Mouse (Mus musculus): ENCODE results near the gene Nupl2. TPM values are rescaled to one million over a fixed set of nuclear protein-coding genes. Genes with fewer than 3 reads are reported as not detected.
A peak's percentile ranks its signal among the peaks of the same experiment; 100 is the strongest.

The Nupl2 gene
- 8.0 and 10.6 TPM in 2 replicates for total RNA-seq (2017)

DNA sequence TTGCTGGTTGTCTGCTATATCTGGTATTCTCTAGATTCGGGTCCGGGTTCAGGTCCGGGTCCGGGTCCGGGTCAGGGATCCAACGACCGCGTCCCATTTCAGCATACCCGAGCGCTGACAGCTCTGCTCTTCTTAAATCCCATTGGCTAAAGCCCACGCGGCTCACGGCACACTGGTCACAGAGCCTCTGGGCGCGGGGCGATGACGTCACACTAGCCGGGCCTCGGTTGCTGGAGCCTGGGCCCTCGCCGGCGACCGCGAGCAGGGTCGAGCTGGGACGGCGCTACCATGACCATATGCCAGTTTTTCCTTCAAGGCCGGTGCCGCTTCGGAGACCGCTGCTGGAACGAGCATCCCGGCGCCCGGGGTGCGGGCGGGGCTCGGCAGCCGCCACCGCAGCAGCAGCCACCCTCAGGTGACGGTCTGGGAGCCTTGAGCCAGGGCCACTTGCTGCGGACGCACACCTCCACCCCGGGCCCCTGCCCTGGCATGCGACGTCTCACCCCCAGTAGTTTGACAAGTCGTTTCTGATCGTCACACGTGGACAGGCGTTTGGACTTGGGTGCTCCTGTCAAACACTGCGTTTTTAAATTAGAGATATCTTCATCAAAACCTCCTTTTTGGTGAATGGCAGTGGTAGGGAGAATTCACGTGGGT lies at the start of gene Nupl2:
Gene Nupl2, plus strand, starts transcription at position 175 of the 657 bp plus-strand sequence.
- peak; percentile 98 to 100 for ATAC-seq (replicated peaks in 1 of 2; ENCODE audit: insufficient read depth in 1 of 2, low FRiP score in 2 of 2, low TSS enrichment in 1 of 2, low read depth in 1 of 2, poor library complexity in 2 of 2, severe bottlenecking in 2 of 2)

DNA sequence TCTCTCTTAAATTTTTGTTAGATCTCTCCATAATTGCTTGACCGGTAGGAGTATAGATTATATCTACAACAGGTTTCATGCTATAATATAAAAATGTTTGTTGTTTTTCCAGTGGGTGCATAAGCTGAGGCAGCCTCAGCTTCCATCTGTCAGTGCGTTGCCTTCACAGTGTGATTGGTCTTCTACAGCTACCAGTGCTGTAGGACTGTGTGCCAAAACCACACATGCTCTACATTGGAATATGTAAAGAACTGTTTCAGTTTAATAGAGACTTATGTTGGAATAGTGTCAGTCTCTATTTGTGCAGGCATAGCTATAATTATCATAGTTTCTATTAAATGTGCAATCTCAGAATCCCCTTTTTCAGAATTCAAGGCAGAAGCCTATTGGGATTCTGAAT lies 42.5 kb upstream of the Nupl2 start:
- no peak for ATAC-seq (replicated peaks in 1 of 2; ENCODE audit: insufficient read depth in 1 of 2, low FRiP score in 2 of 2, low TSS enrichment in 1 of 2, low read depth in 1 of 2, poor library complexity in 2 of 2, severe bottlenecking in 2 of 2)

- no peak for ATAC-seq (replicated peaks in 1 of 2; ENCODE audit: insufficient read depth in 1 of 2, low FRiP score in 2 of 2, low TSS enrichment in 1 of 2, low read depth in 1 of 2, poor library complexity in 2 of 2, severe bottlenecking in 2 of 2)
Measured at GRCm38 (mm10) chr5:24124175-24124574, 40.6 kb upstream of the Nupl2 start.

DNA sequence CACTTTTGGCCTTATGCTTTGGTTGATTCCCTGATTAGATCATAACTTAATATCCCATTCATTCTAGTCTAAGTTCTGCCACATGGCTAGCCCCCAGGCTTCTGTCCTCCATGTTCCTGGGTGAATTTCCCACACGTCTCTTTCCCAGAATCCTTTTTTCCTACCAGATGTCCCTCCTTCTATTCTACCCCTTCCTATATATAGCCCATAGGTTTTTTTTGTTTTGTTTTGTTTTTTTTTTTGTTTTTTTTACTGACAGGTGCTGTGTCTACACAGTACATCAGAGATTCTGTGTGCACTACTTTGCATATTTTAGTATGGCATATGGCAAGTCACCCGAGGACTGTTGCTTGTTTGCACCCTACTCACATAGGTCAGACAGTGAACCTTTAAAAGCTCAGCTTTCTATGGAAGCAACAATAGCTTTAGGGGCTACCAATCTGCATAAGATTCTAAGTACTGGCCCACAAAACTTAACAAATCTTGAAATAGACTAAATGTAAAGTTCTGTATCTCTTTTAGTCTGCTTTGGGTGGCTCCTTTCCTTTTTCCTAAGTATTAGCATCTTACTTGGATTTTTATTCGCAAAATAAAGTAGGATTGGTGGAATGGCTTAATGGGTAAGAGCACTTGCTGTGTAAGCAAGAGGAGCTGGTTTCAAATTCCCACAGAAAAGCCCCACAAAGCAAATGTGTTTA lies 40.0 kb upstream of the Nupl2 start:
- no peak for ATAC-seq (replicated peaks in 1 of 2; ENCODE audit: insufficient read depth in 1 of 2, low FRiP score in 2 of 2, low TSS enrichment in 1 of 2, low read depth in 1 of 2, poor library complexity in 2 of 2, severe bottlenecking in 2 of 2)

DNA sequence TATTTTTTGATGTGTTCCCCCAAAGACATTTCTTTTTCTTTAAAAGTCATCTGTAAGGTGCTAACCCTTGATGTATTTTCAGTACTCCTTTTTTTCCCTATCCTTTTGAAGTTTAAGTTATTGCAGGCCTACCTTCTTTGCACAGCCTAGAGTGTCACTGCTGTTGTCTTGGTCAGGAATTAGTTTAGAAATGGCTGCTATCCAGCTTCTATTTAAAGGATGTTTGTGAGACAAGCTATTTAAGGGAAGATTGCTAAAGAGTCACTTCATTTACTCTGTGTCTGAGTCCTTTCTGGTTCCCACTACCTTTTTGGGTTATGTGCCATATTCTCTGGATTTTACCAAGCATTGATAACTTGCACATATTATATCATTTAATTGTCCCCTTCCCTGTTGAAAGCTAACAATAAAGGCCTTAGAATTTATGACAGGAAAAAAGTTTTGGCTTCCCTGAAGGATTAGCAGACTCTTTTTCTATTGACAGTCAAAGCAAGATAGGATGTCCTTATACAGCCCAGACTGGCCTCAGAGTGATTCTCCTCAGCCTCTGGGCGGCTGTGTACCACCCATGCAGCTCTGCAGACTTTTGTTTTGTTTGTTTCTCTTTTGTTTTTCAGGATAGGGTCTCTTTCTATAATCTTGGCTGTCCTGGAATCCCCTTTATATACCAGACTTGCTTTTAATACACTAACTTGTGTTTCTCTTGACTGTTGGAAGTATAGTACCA lies 38.7 kb upstream of the Nupl2 start:
- ATAC-seq (replicated peaks in 1 of 2; ENCODE audit: insufficient read depth in 1 of 2, low FRiP score in 2 of 2, low TSS enrichment in 1 of 2, low read depth in 1 of 2, poor library complexity in 2 of 2, severe bottlenecking in 2 of 2): no peak

DNA sequence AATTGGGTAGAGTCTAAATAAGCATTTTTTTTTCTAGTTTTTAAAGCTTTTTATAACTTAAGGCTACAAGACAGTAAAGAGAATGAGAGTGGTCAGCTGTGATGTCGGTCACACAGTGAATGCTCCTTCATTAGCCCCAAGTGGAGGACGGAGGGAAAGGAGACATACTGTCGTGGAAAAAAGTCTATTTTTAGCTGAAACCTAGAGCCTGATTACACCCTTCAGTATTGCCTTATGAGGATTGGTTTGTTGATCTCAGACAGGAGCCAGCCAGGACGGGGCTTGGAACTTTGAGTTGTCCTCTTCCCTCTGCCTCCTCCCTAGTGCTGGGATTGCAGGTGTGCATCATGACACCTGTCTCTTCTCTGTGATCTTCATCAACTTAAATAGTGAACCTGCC lies 37.8 kb upstream of the Nupl2 start:
- ATAC-seq (replicated peaks in 1 of 2; ENCODE audit: insufficient read depth in 1 of 2, low FRiP score in 2 of 2, low TSS enrichment in 1 of 2, low read depth in 1 of 2, poor library complexity in 2 of 2, severe bottlenecking in 2 of 2): no peak

DNA sequence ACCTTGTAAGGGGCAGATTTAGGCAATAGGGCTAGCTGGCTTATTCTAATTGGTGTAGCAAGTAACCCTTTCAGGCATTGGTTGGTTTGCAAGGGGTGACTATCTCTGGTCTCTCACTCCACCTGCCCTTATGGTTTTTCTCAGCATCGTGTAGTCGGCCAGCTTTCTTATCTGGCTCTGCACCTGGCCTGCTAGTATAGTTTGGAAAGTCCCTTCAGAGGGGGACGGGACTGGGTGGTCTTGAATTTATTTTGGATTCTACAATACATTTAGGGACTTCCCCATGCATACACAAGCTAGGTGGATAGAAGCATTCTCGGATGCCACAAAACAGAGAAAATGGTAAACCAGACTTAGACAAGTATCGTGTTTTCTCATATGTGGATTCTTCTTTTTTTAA lies 17.8 kb upstream of the Nupl2 start:
- ATAC-seq (replicated peaks in 1 of 2; ENCODE audit: insufficient read depth in 1 of 2, low FRiP score in 2 of 2, low TSS enrichment in 1 of 2, low read depth in 1 of 2, poor library complexity in 2 of 2, severe bottlenecking in 2 of 2): no peak

- ATAC-seq (replicated peaks in 1 of 2; ENCODE audit: insufficient read depth in 1 of 2, low FRiP score in 2 of 2, low TSS enrichment in 1 of 2, low read depth in 1 of 2, poor library complexity in 2 of 2, severe bottlenecking in 2 of 2): no peak
Measured at GRCm38 (mm10) chr5:24152199-24152598, 12.6 kb upstream of the Nupl2 start.

DNA sequence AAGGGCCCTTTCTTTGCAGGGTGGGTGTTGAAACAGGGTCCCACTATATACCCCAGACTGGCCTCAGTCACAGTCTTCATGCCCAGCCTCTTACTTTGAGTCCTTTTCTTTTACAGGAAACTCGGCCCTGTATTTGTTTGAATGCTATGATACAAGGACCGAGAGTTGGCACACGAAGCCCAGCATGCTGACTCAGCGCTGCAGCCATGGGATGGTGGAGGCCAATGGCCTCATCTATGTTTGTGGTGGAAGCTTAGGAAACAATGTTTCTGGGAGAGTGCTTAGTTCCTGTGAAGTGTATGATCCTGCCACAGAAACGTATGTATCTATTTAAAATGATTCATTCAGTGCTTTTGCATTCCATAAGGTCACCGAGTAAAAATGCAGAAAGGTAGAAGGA lies 8.0 kb upstream of the Nupl2 start:
- no peak for ATAC-seq (replicated peaks in 1 of 2; ENCODE audit: insufficient read depth in 1 of 2, low FRiP score in 2 of 2, low TSS enrichment in 1 of 2, low read depth in 1 of 2, poor library complexity in 2 of 2, severe bottlenecking in 2 of 2)

DNA sequence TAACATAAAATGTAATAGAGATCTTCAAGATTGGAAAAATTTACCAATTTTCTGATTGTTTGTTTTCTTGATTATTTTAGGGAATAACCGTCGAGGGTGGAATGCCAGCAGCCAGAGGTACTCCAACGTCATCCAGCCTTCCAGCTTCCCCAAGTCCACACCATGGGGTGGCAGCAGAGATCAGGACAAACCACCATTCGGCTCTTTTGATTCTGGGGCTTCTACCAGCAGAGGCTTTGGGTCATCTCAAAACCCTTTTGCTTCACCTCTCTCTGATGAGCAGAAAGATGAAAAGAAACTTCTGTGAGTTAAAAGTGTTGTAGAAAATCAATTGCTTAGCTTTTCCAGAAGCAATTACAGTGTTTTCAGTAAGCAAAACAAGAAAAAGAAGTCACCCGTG lies 2.5 kb downstream of the Nupl2 start:
- ATAC-seq (replicated peaks in 1 of 2; ENCODE audit: insufficient read depth in 1 of 2, low FRiP score in 2 of 2, low TSS enrichment in 1 of 2, low read depth in 1 of 2, poor library complexity in 2 of 2, severe bottlenecking in 2 of 2): no peak

DNA sequence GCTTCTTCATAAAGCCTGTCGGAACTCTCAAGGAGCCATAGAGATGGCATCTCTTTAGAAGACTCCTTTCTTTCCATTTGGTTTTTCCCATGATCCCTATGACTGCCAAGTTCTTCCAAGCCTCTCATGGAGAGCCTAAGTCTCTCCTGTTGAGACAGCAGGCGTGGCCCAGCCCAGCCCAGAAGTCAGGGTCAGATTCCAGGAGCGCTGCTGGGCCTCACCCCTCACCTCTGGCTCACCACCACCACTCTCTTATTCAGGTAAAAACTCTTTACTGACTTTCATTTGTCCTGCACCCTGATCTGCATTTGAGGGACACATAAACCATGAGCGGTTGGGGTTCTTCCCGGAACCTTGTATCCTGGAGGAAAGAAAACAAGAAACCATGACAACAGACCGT lies 5.1 kb downstream of the Nupl2 start:
- no peak for ATAC-seq (replicated peaks in 1 of 2; ENCODE audit: insufficient read depth in 1 of 2, low FRiP score in 2 of 2, low TSS enrichment in 1 of 2, low read depth in 1 of 2, poor library complexity in 2 of 2, severe bottlenecking in 2 of 2)

DNA sequence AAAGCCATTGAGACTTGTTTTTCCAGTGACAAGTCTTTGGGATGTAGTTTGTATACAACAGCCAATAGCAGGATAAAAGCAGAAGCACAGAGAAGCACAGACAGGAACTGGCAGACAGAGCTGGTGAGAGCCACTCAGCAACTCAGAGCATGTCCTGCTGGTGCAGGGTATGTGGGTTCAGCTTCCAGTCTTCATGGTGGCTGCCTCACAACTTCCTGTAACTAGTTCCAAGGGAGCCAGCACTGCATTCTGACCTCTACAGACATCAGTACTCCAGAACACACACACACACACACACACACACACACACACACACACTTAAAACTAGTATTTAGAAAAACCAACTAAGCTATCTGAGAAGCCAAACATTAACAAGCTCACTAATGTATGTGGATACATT lies 7.3 kb downstream of the Nupl2 start:
- no peak for ATAC-seq (replicated peaks in 1 of 2; ENCODE audit: insufficient read depth in 1 of 2, low FRiP score in 2 of 2, low TSS enrichment in 1 of 2, low read depth in 1 of 2, poor library complexity in 2 of 2, severe bottlenecking in 2 of 2)

- ATAC-seq (replicated peaks in 1 of 2; ENCODE audit: insufficient read depth in 1 of 2, low FRiP score in 2 of 2, low TSS enrichment in 1 of 2, low read depth in 1 of 2, poor library complexity in 2 of 2, severe bottlenecking in 2 of 2): no peak
Measured at GRCm38 (mm10) chr5:24181514-24182295, 16.9 kb downstream of the Nupl2 start.

GRCm38 (mm10) chr5:24182296-24182734 lies 17.6 kb downstream of the Nupl2 start:
- no peak for ATAC-seq (replicated peaks in 1 of 2; ENCODE audit: insufficient read depth in 1 of 2, low FRiP score in 2 of 2, low TSS enrichment in 1 of 2, low read depth in 1 of 2, poor library complexity in 2 of 2, severe bottlenecking in 2 of 2)

DNA sequence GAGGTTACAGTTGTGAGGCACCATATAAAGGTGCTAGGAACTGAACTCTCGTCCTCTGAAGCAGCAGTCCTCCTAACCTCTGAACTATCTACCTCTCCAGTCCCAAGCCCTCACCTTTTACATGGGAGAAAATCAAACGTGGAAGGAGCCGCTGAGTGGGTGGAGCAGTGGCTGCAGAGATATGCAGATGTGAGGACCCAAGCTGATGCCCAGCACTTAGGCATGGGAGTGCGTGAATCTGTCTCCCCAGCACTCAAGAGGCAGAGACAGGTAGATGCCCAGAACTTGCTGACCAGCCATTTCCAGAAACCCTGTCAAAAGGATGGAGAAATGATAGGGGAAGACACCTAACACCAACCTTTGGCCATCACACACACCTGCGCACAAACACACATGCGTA lies 18.3 kb downstream of the Nupl2 start:
- ATAC-seq (replicated peaks in 1 of 2; ENCODE audit: insufficient read depth in 1 of 2, low FRiP score in 2 of 2, low TSS enrichment in 1 of 2, low read depth in 1 of 2, poor library complexity in 2 of 2, severe bottlenecking in 2 of 2): no peak

DNA sequence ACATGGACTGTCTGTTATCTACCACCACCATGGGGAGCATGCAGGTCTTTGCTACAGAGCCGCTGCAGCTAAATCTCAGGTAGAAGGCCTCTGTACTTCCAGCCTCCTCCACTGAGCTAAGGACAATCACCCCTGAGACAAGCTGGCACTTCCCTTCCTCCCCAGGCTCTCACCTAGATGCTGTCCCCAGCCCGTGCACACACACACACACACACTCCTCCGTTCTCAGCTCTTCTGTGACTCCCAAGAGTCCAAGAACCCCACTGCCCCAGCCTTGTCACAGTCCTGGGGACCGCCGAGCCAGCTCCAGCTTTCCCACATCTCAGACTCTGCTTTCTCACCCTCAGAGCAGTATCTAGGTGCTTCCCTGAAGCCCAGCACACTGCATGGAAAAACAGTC lies 19.2 kb downstream of the Nupl2 start:
- no peak for ATAC-seq (replicated peaks in 1 of 2; ENCODE audit: insufficient read depth in 1 of 2, low FRiP score in 2 of 2, low TSS enrichment in 1 of 2, low read depth in 1 of 2, poor library complexity in 2 of 2, severe bottlenecking in 2 of 2)

GRCm38 (mm10) chr5:24188476-24188875 lies 23.7 kb downstream of the Nupl2 start:
- no peak for ATAC-seq (replicated peaks in 1 of 2; ENCODE audit: insufficient read depth in 1 of 2, low FRiP score in 2 of 2, low TSS enrichment in 1 of 2, low read depth in 1 of 2, poor library complexity in 2 of 2, severe bottlenecking in 2 of 2)

- no peak for ATAC-seq (replicated peaks in 1 of 2; ENCODE audit: insufficient read depth in 1 of 2, low FRiP score in 2 of 2, low TSS enrichment in 1 of 2, low read depth in 1 of 2, poor library complexity in 2 of 2, severe bottlenecking in 2 of 2)
Measured at GRCm38 (mm10) chr5:24191821-24192220, 27.1 kb downstream of the Nupl2 start.

Measured in hematopoietic stem cell, adult 5-6 weeks (primary cell).